Mouse (Mus musculus): Measurements from ENCODE around the gene Myrfl. TPM values are rescaled to one million over a fixed set of nuclear protein-coding genes. Genes with fewer than 3 reads are reported as not detected.

The Myrfl gene
- total RNA-seq, 2 experiments from 2014 or later, result 0.09 TPM; not detected in 1

- no peak for ATAC-seq (ENCODE audit: poor library complexity, severe bottlenecking)
Observed at GRCm38 (mm10) chr10:116766525-116766924, 130.2 kb downstream of the Myrfl start.

- no peak for ATAC-seq (ENCODE audit: poor library complexity, severe bottlenecking)
Observed at GRCm38 (mm10) chr10:116761476-116762068, 135.1 kb downstream of the Myrfl start.

- no peak for ATAC-seq (ENCODE audit: poor library complexity, severe bottlenecking)
Observed at GRCm38 (mm10) chr10:116760561-116760960, 136.2 kb downstream of the Myrfl start.

GRCm38 (mm10) chr10:116759816-116760215, 136.9 kb downstream of the Myrfl start:
- ATAC-seq (ENCODE audit: poor library complexity, severe bottlenecking), result no peak

- ATAC-seq (ENCODE audit: poor library complexity, severe bottlenecking), result no peak
Observed at GRCm38 (mm10) chr10:116755881-116756581, 140.7 kb downstream of the Myrfl start.

- no peak for ATAC-seq (ENCODE audit: poor library complexity, severe bottlenecking)
Observed at GRCm38 (mm10) chr10:116754940-116755339, 141.8 kb downstream of the Myrfl start.

- no peak for ATAC-seq (ENCODE audit: poor library complexity, severe bottlenecking)
Observed at GRCm38 (mm10) chr10:116750895-116751294, 145.8 kb downstream of the Myrfl start.

- no peak for ATAC-seq (ENCODE audit: poor library complexity, severe bottlenecking)
Observed at GRCm38 (mm10) chr10:116750062-116750461, 146.7 kb downstream of the Myrfl start.

- ATAC-seq (ENCODE audit: poor library complexity, severe bottlenecking), result no peak
Observed at GRCm38 (mm10) chr10:116748681-116749080, 148.0 kb downstream of the Myrfl start.

GRCm38 (mm10) chr10:116746281-116747011, 150.3 kb downstream of the Myrfl start:
- ATAC-seq (ENCODE audit: poor library complexity, severe bottlenecking), result peak; percentile 33; the same call in 1 of the 2 replicates

- no peak for ATAC-seq (ENCODE audit: poor library complexity, severe bottlenecking)
Observed at GRCm38 (mm10) chr10:116742696-116743095, 154.0 kb downstream of the Myrfl start.

GRCm38 (mm10) chr10:116742189-116742588, 154.5 kb downstream of the Myrfl start:
- no peak for ATAC-seq (ENCODE audit: poor library complexity, severe bottlenecking)

- no peak for ATAC-seq (ENCODE audit: poor library complexity, severe bottlenecking)
Observed at GRCm38 (mm10) chr10:116741343-116741742, 155.4 kb downstream of the Myrfl start.

GRCm38 (mm10) chr10:116740073-116740472, 156.6 kb downstream of the Myrfl start:
- no peak for ATAC-seq (ENCODE audit: poor library complexity, severe bottlenecking)

- no peak for ATAC-seq (ENCODE audit: poor library complexity, severe bottlenecking)
Observed at GRCm38 (mm10) chr10:116738533-116738932, 158.2 kb downstream of the Myrfl start.

- ATAC-seq (ENCODE audit: poor library complexity, severe bottlenecking), result no peak
Observed at GRCm38 (mm10) chr10:116735607-116736006, 161.1 kb downstream of the Myrfl start.

GRCm38 (mm10) chr10:116733651-116734050, 163.1 kb downstream of the Myrfl start:
- no peak for ATAC-seq (ENCODE audit: poor library complexity, severe bottlenecking)

GRCm38 (mm10) chr10:116730033-116730652, 166.6 kb downstream of the Myrfl start:
- no peak for ATAC-seq (ENCODE audit: poor library complexity, severe bottlenecking)

- ATAC-seq (ENCODE audit: poor library complexity, severe bottlenecking), result no peak
Observed at GRCm38 (mm10) chr10:116728860-116729259, 167.9 kb downstream of the Myrfl start.

- ATAC-seq (ENCODE audit: poor library complexity, severe bottlenecking), result 0 out of 2 replicates have a peak, but pooled peaks have one; percentile 9
Observed at GRCm38 (mm10) chr10:116727702-116728298, 168.9 kb downstream of the Myrfl start.

Data from megakaryocyte, adult 5-6 weeks (primary cell).